14 mouse cellular contexts compared by ENCODE assay signal in genomic region chr14:121592356-121592755, GRCm38 (mm10).
DNase-seq lines count a peak whose midpoint lies in the region; ATAC-seq and TF ChIP-seq lines count a peak whose summit lies in the region.
"Had no signal": no experiment of that assay in that cellular context is flagged by ENCODE, and none has a peak within 500 bp of the region (broad histone marks: within the 10 kb centered on the region; RNA-seq: fewer than 3 reads in every experiment).

No protein-coding gene starts in this region.

- no peak for DNase-seq in heart, adult 18-20 months
- DNase-seq in liver, adult 2 months (ENCODE audit: extremely low read depth, low read depth, low spot score): no peak
- no peak for DNase-seq in liver, embryonic 11.5 days (ENCODE audit: low spot score)
- no peak for DNase-seq in midbrain, embryonic 10.5 days (ENCODE audit: low spot score)
- no peak for DNase-seq in adrenal gland, adult 2 months
- DNase-seq: cerebellum, adult 11-12 months; kidney, adult 18-20 months; thymus, adult 2 months had no signal

- peaks cover 3% of the 10 kb centered on the region; the same call in 1 of the 2 replicates for H3K36me3 ChIP-seq in heart, embryonic 13.5 days
- H3K36me3 ChIP-seq in liver, adult 2 months (ENCODE audit: control insufficient read depth, insufficient read depth, low read length): no peaks in the 10 kb centered on the region
- no peaks in the 10 kb centered on the region for H3K36me3 ChIP-seq in liver, embryonic 11.5 days (ENCODE audit: control insufficient read depth, insufficient read depth, low read length)
- H3K36me3 ChIP-seq in midbrain, embryonic 16.5 days (ENCODE audit: control insufficient read depth, insufficient read depth, low read length): peaks cover 6% of the 10 kb centered on the region; the same call in 1 of the 2 replicates
- no peaks in the 10 kb centered on the region for H3K36me3 ChIP-seq in midbrain, embryonic 10.5 days
- peaks cover 3% of the 10 kb centered on the region; the same call in 1 of the 2 replicates for H3K36me3 ChIP-seq in stomach, embryonic 15.5 days
- H3K36me3 ChIP-seq: midbrain, embryonic 15.5 days had no signal

- TF ChIP-seq CTCF in liver, adult 2 months (IDR thresholded peaks at IDR 0.05; ENCODE audit: low read depth, low read length): no peak

- H3K4me1 ChIP-seq in heart, embryonic 13.5 days: peaks cover 45% of the 10 kb centered on the region
- H3K4me1 ChIP-seq in liver, adult 2 months (ENCODE audit: control insufficient read depth, insufficient read depth, low read length): no peaks in the 10 kb centered on the region; the same call in 1 of the 2 replicates
- peaks cover 8% of the 10 kb centered on the region; the same call in 1 of the 2 replicates for H3K4me1 ChIP-seq in liver, embryonic 11.5 days (replicated peaks; ENCODE audit: control insufficient read depth, insufficient read depth, low read length)
- no peaks in the 10 kb centered on the region; the same call in 1 of the 2 replicates for H3K4me1 ChIP-seq in midbrain, embryonic 16.5 days (ENCODE audit: control insufficient read depth, insufficient read depth, low read length)
- H3K4me1 ChIP-seq in midbrain, embryonic 10.5 days: peaks cover 13% of the 10 kb centered on the region
- no peaks in the 10 kb centered on the region for H3K4me1 ChIP-seq in stomach, embryonic 15.5 days

- TF ChIP-seq POLR2A in liver, adult 2 months (IDR thresholded peaks at IDR 0.05; ENCODE audit: extremely low read depth, insufficient read depth, low read length): no peak

- H3K4me3 ChIP-seq in heart, embryonic 13.5 days: no peak overlapping the region
- no peak overlapping the region for H3K4me3 ChIP-seq in liver, adult 2 months (ENCODE audit: insufficient read depth, low read depth, low read length)
- H3K4me3 ChIP-seq in liver, embryonic 11.5 days (ENCODE audit: low read depth, low read length): no peak overlapping the region
- H3K4me3 ChIP-seq in midbrain, embryonic 16.5 days (ENCODE audit: low read depth, low read length): no peak overlapping the region
- no peak overlapping the region for H3K4me3 ChIP-seq in midbrain, embryonic 10.5 days
- H3K4me3 ChIP-seq in stomach, embryonic 15.5 days (replicated peaks): no peak overlapping the region
- H3K4me3 ChIP-seq: embryonic facial prominence, embryonic 15.5 days; left cerebral cortex, adult 2 months; midbrain, embryonic 15.5 days had no signal

- H3K79me2 ChIP-seq in liver, adult 2 months (ENCODE audit: control insufficient read depth, insufficient read depth, low read length): no peaks in the 10 kb centered on the region

- H3K4me2 ChIP-seq in heart, embryonic 13.5 days: no peak overlapping the region
- H3K4me2 ChIP-seq in liver, embryonic 11.5 days: no peak overlapping the region
- H3K4me2 ChIP-seq in midbrain, embryonic 16.5 days (ENCODE audit: low read length): no peak overlapping the region
- H3K4me2 ChIP-seq in stomach, embryonic 15.5 days: no peak overlapping the region
- H3K4me2 ChIP-seq: embryonic facial prominence, embryonic 15.5 days; midbrain, embryonic 15.5 days had no signal

- H3K27me3 ChIP-seq in heart, embryonic 13.5 days (replicated peaks): no peaks in the 10 kb centered on the region
- no peaks in the 10 kb centered on the region for H3K27me3 ChIP-seq in liver, adult 2 months (ENCODE audit: control insufficient read depth, insufficient read depth, low read length)
- no peaks in the 10 kb centered on the region for H3K27me3 ChIP-seq in liver, embryonic 11.5 days (replicated peaks; ENCODE audit: control insufficient read depth, insufficient read depth, low read length)
- no peaks in the 10 kb centered on the region for H3K27me3 ChIP-seq in midbrain, embryonic 16.5 days (ENCODE audit: control insufficient read depth, insufficient read depth, low read depth, low read length)
- no peaks in the 10 kb centered on the region for H3K27me3 ChIP-seq in midbrain, embryonic 10.5 days (ENCODE audit: low read depth, poor library complexity, severe bottlenecking)
- H3K27me3 ChIP-seq in stomach, embryonic 15.5 days (replicated peaks): no peaks in the 10 kb centered on the region
- H3K27me3 ChIP-seq: embryonic facial prominence, embryonic 15.5 days; midbrain, embryonic 15.5 days had no signal

- no peaks in the 10 kb centered on the region for H3K9me3 ChIP-seq in heart, embryonic 13.5 days
- no peaks in the 10 kb centered on the region for H3K9me3 ChIP-seq in liver, embryonic 11.5 days (ENCODE audit: control insufficient read depth, low read length)
- H3K9me3 ChIP-seq in midbrain, embryonic 16.5 days (replicated peaks; ENCODE audit: control insufficient read depth, low read length, poor library complexity, severe bottlenecking): no peaks in the 10 kb centered on the region
- H3K9me3 ChIP-seq in midbrain, embryonic 10.5 days (replicated peaks): no peaks in the 10 kb centered on the region
- no peaks in the 10 kb centered on the region for H3K9me3 ChIP-seq in stomach, embryonic 15.5 days
- H3K9me3 ChIP-seq: embryonic facial prominence, embryonic 15.5 days; midbrain, embryonic 15.5 days had no signal

- ATAC-seq in heart, embryonic 13.5 days (ENCODE audit: extremely low read depth, insufficient number of reproducible peaks, low FRiP score, low TSS enrichment): no peak
- ATAC-seq in liver, embryonic 11.5 days (replicated peaks; ENCODE audit: low FRiP score): no peak
- ATAC-seq in midbrain, embryonic 16.5 days: no peak
- peak; percentile 21; the same call in 1 of the 2 replicates for ATAC-seq in stomach, embryonic 15.5 days (ENCODE audit: insufficient read depth, low FRiP score, low read depth)
- ATAC-seq: midbrain, embryonic 15.5 days had no signal

- 54% methylated on average over 9 of the region's 9 CpGs for WGBS in heart, embryonic 13.5 days
- 80% methylated on average over 9 of the region's 9 CpGs for WGBS in liver, adult 2 months
- WGBS in liver, embryonic 11.5 days: 82% methylated on average over 9 of the region's 9 CpGs
- WGBS in midbrain, embryonic 16.5 days: 50% methylated on average over 9 of the region's 9 CpGs
- 84% methylated on average over 9 of the region's 9 CpGs for WGBS in midbrain, embryonic 10.5 days
- WGBS in stomach, embryonic 15.5 days: 57% methylated on average over 9 of the region's 9 CpGs

- no peak overlapping the region for H3K9ac ChIP-seq in heart, embryonic 13.5 days
- H3K9ac ChIP-seq in liver, adult 2 months (ENCODE audit: low read depth, low read length): no peak overlapping the region
- H3K9ac ChIP-seq in liver, embryonic 11.5 days (ENCODE audit: low read depth, low read length): no peak overlapping the region
- H3K9ac ChIP-seq in midbrain, embryonic 16.5 days (ENCODE audit: low read depth, low read length): 0 out of 2 replicates have a peak overlapping the region, but pooled peaks have one; percentile 6
- no peak overlapping the region for H3K9ac ChIP-seq in stomach, embryonic 15.5 days
- H3K9ac ChIP-seq: embryonic facial prominence, embryonic 15.5 days; midbrain, embryonic 15.5 days had no signal

- peak overlapping the region; percentile 10; the same call in 1 of the 2 replicates for H3K27ac ChIP-seq in heart, embryonic 13.5 days (replicated peaks)
- peak overlapping the region; percentile 66; the same call in 1 of the 2 replicates for H3K27ac ChIP-seq in liver, adult 2 months (replicated peaks; ENCODE audit: insufficient read depth, low read depth, low read length)
- H3K27ac ChIP-seq in liver, embryonic 11.5 days (ENCODE audit: low read depth, low read length): no peak overlapping the region
- H3K27ac ChIP-seq in midbrain, embryonic 16.5 days (ENCODE audit: low read length): no peak overlapping the region
- H3K27ac ChIP-seq in midbrain, embryonic 10.5 days (replicated peaks): no peak overlapping the region
- peak overlapping the region; percentile 75 for H3K27ac ChIP-seq in stomach, embryonic 15.5 days
- H3K27ac ChIP-seq: embryonic facial prominence, embryonic 15.5 days; left cerebral cortex, adult 2 months; midbrain, embryonic 15.5 days had no signal

Comparison
In these comparisons a context has a peak if more than half of its experiments do, and no peak if none do; other contexts are left out.
1. H3K27ac ChIP-seq: peak in heart, embryonic 13.5 days (single experiment), liver, adult 2 months (single experiment) and stomach, embryonic 15.5 days (single experiment); none in liver, embryonic 11.5 days (single experiment), midbrain, embryonic 16.5 days (single experiment) and midbrain, embryonic 10.5 days (single experiment).